1 mouse cellular context compared by ENCODE assay signal in the genomic region with DNA sequence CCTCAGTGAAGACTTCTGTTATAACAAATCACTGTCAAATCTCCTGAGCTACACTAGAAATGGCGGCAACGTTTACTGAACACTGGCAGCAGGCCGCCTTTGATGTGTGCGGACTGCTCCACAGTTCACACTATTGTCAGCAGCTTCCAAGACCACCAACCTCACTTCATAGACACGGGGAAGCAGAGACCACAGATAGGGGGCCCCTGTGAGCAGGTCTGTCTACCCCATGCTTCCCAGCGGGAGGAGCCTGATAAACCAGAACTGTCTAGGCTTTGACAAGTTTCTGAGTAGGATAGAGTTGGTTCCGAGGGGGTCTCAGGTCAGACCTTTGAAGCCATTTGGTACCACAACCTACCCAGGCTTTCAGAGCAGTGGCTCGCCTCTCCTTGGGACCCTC.
TF ChIP-seq lines count a peak whose summit lies in the region.

No protein-coding gene starts in this region.

TF ChIP-seq in MEL, 35 proteins besides CTCF, POLR2A, EP300 and RAD21 (continued from another document):
- TF ChIP-seq E2F4 (IDR thresholded peaks at IDR 0.05; ENCODE audit: borderline replicate concordance, low read depth, low read length) (no peak), MYB (IDR thresholded peaks at IDR 0.05; ENCODE audit: low read depth, low read length) (no peak), BHLHE40 (IDR thresholded peaks at IDR 0.05; ENCODE audit: borderline replicate concordance, low read depth, low read length) (no peak), MAFK (IDR thresholded peaks at IDR 0.05; ENCODE audit: borderline replicate concordance, low read depth, low read length) (no peak), JUND (IDR thresholded peaks at IDR 0.05; ENCODE audit: low read depth, low read length) (no peak), USF1 (IDR thresholded peaks at IDR 0.05; ENCODE audit: low read depth, low read length) (no peak), SMC3 (IDR thresholded peaks at IDR 0.05; ENCODE audit: low read depth, low read length) (no peak), KAT2A (conservative IDR thresholded peaks at IDR 0.05; ENCODE audit: low read depth, low read length) (no peak), CHD1 (IDR thresholded peaks at IDR 0.05; ENCODE audit: low read depth, low read length) (no peak)
